Mouse (Mus musculus): ENCODE data around the gene Per2.

Gene Per2

GRCm38 (mm10) chr1:91458223-91458861 is 782 bp downstream of the Per2 start:
- no peak for DNase-seq (ENCODE audit: low read depth, low spot score)

DNA sequence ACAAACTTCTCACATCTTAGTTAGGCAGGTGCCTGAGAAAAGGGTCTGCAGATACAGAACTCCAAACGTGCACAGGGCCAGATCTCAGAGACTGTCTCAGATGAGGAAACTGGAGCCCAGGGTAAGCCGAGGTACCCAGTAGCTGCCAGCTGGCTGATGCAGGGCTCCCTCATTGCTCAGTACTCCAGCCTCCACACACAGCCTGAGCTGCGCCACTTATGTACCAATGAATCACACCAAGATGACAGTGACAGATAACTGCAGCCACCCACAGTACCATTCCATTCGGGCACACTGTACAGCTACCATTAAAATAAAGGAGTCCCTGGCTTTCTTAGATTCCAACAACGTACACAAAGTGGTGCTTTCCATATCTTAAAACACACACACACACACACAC is 1.4 kb downstream of the Per2 start:
- DNase-seq (ENCODE audit: low read depth, low spot score), result no peak

GRCm38 (mm10) chr1:91457116-91457515 is 2.0 kb downstream of the Per2 start:
- no peak for DNase-seq (ENCODE audit: low read depth, low spot score)

- DNase-seq (ENCODE audit: low read depth, low spot score), result no peak
These were observed 2.8 kb downstream of the Per2 start for GRCm38 (mm10) chr1:91456301-91456801.

DNA sequence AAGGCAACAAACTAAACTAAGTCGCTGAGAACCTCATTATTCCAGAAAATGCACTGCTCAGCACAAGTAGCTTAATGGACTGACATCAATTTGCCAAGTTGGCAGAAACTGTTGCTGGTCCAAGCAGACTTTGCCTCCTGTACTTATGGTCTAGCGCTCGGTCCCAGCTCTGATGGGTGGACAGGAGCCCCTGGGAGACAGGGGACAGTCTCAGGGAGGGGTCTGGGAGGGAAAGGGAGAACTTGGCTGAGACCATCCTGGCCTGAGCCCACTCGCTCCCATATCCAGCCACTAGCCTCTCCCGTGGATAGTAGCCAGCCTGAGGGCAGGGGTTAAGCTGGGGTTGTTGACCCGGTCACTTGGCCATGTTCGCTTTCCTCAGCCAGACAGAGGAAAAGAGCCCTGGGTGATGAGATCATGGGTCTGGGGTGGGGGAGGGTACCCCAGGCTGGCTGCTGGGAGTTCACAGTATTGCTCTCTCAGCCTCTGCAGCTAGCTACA is 3.4 kb downstream of the Per2 start:
- DNase-seq (ENCODE audit: low read depth, low spot score), result no peak

DNA sequence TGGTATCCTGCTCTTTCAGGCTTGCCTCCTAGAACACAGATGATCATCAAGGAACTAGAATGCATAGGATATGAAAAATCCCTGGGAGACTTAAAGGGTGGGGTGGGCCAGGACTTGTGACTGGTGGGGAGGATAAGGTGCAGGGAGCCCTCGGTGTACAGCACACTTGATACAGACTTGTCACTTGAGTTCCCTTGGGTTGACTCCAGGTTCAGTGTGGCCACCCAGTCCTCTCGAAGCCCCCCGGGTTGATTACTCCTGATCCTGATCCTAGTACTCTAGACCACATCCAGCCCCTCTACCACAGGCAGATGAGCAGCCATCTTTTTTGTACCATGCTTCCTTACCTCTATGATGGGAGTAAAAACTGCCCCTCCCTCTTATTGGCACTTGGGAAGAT is 4.2 kb downstream of the Per2 start:
- DNase-seq (ENCODE audit: low read depth, low spot score), result no peak

DNA sequence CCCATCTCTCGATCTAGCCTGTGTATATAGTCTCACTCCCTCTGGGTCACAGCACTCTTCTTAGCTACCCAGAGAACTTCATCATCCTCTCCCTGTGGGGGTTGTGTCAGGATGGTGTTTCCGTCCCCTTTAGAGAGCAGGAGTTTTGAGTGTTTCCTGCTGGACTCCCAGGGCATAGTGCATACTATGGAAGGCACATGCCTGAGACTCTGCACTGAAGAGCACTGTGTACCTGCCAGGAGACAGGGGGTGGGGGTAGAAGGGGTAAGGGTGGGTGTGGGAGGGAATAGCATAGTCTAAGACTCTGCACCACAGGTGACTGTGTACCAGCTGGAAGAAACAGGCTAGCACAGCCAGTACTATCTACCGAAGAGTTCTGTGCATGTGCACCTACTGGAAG is 4.8 kb downstream of the Per2 start:
- DNase-seq (ENCODE audit: low read depth, low spot score), result no peak

DNA sequence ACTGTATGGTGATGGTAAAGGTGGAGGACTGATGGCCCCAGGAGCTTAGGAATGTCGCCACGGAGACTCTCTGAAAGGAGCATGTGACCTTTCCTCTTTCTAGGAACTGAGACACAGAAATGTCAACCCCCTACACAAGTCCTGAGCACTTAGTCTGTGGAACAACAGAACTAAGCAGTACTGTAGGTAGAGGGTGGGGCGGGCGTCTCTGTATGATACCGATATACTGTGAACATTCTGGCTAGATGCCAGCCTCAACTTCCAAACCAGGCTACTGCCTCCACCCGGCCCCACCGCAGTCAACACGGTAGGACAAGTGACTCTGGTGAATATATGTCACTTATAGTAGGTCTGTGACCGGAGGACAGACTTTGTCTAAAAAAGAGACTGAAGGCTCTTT is 5.2 kb downstream of the Per2 start:
- no peak for DNase-seq (ENCODE audit: low read depth, low spot score)

DNA sequence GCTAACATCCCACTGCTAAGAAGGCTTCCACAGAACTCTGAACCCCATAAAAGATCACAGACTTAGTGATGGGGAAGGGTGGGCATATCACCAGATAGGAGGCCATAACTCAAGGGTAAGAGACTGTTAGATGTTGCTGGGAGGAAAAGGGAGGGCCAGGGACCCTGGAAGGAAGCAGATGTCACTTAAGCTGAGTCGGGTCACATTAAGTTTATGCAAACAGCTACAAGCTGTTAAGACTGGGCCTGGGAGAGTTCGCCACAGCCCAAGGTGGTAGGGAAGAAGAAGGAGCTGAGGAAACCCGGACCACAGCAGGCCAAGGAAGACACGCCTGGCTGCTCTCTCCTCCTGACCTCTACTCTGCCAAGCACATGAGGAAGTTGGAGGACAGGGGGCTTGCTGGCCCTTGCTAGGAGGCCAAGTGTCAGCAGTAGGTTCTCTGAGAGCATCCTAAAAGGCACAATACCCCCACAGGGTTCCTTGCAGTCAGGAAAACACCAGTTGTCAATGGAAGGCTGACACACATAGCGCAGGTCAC is 7.5 kb downstream of the Per2 start:
- DNase-seq (ENCODE audit: low read depth, low spot score), result no peak

DNA sequence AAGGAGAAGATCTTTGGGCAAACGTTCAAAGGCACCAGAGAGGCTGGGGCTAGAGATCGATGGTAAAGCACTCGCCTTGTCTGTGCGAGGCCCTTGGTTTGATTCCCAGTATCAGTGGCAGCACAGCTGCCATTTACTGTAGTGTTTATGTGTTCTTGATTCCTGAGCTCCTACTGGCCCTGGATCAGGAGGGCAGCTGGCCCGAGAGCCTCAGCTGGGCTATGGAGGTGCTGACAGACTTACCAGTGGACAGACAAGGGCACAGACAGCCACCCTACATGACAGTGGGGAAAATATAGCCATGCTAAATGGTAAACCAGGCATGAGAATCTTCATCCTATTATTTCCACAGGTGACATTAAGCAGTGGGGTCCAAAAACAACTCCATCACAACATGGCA is 8.3 kb downstream of the Per2 start:
- DNase-seq (ENCODE audit: low read depth, low spot score), result no peak

- DNase-seq (ENCODE audit: low read depth, low spot score), result no peak
These were observed 10.4 kb downstream of the Per2 start for GRCm38 (mm10) chr1:91448688-91449087.

DNA sequence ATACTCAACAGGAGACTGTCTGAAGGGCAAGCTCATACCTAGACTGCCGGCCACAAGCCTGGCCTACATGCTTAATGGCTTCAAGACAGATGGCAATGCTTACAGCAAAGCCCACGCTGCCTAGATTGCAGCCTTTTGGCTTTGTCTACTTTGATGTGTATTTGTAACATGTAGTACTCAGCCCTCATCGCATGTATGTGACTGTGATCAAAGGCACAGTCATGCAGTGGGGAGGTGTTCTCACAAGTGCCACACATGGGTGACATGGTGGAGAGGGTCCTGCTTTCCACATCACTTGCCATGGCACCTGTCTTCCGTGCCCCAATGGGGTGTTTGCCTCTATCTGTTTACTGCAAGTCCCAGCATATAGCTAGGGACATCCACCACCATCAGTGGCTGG is 12.6 kb downstream of the Per2 start:
- no peak for DNase-seq (ENCODE audit: low read depth, low spot score)

DNA sequence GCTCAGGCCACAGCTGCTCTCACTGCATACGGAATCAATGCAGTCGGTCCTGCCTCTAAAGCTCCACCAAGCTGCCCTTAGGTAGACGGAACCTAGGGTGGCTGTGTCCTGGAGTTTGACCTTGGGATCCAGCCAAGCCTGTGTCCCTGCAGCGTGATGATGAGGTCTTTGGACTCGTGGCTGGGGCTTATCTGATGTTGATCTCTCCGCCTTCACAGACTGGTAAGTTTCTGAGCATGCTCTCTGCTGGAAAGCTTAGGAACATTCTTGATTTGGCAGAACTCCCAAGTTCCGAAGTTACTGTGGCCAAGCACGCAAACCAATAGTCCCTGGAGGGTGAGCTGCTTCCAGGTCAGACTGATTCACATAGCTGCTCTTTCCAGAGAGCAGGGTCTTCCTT is 13.1 kb downstream of the Per2 start:
- no peak for DNase-seq (ENCODE audit: low read depth, low spot score)

- no peak for DNase-seq (ENCODE audit: low read depth, low spot score)
These were observed 14.0 kb downstream of the Per2 start for GRCm38 (mm10) chr1:91444841-91445830.

DNA sequence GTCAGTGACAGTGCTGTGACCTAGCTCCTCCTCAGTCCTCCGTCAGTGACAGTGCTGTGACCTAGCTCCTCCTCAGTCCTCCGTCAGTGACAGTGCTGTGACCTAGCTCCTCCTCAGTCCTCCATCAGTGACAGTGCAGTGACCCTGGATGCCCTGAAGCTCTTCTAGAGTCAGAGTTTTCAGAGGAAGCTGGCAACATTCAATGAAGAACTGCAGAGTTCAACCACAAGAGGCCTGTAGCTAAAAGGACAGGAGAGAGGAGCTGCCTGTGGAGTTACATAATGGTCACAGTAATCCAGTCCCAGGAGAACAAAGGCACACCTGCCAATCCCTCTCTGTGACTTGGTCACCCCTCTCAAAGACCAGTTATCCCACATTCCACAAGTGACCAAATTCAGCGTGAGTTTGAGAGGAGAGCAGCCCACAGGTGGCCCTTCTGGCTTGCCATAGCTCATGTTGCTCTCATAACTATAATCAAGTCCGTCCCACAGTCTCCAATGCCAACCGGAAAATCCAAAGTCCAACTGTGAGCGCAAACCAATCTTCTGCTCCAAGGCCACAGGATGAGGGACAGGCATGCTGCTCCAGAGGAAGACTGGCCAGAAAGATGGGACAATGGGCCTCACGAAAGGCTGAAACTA is 16.7 kb downstream of the Per2 start:
- no peak for DNase-seq (ENCODE audit: low read depth, low spot score)

- no peak for DNase-seq (ENCODE audit: low read depth, low spot score)
These were observed 17.3 kb downstream of the Per2 start for GRCm38 (mm10) chr1:91441855-91442254.

DNA sequence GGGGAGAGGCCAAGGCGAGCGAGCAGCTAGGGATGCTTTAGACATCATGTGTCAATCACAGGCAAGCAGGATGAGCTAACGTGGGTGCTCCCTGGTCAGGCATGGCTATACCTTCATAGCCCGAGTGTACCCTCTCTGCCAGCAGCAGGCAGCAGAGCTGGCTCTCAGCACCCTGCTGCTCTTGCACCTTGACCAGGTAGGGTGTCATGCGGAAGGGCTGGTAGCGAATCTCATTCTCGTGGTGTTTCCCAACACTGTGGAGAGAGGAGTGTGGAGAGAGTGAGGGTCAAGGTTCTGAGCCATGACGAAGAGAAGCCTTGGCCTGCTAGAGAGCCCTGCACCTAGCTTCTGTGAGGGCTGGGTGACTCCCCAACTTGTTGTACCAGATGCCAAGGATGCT is 19.3 kb downstream of the Per2 start:
- DNase-seq (ENCODE audit: low read depth, low spot score), result no peak

DNA sequence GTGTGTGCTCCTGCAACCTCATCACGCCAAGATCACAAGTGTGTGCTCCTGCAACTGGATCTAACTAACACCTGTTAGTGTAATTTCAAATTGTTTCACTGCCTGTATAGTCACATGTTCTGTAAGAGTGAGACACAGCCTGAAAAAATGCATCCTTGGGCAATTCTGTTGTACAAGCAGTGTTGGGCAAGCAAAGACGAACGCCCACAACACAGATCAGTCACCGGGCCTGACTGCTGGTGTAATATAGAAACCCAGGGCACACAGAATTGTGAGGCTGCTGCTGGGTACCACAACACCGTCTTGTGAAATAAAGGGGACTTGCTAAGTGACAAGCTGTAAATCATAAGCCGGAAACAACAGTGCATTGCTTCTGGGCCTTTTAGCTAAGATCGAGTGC is 21.6 kb downstream of the Per2 start:
- DNase-seq (ENCODE audit: low read depth, low spot score), result no peak

- DNase-seq (ENCODE audit: low read depth, low spot score), result no peak
These were observed 22.1 kb downstream of the Per2 start for GRCm38 (mm10) chr1:91437083-91437400.

DNA sequence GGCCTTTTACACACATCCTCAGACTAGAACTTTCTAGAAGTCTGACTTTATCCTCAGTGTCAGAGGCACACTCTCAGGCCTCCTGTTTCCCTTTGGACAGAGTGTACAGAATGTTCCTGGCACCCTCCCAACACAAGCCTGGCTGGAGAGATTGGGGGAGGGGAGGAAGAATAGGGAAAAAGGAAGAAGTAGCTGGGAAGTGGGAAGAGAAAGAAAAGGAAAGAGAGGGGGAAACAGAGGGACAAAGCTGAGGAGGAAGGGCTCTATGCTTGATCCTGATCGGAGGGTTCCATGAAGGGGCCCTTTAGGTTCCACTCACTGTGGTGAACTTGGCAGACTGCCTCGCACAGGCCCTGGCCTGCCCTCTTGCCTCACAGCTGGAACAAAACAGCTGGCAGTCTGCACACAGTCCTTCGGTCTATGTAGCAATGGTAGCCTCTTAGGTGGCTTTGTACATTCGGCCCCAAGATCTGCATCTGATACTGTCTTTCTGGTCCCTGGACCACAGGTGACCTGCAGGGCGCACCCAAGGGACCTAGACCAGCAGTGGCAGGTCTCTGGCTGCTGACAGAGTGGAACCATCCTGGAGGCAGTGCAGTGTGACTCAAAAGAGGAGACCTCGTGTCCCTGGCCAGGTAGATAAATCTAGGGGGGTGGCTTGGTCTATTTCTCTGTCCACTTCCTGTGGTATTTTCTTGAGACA is 22.6 kb downstream of the Per2 start:
- no peak for DNase-seq (ENCODE audit: low read depth, low spot score)

DNA sequence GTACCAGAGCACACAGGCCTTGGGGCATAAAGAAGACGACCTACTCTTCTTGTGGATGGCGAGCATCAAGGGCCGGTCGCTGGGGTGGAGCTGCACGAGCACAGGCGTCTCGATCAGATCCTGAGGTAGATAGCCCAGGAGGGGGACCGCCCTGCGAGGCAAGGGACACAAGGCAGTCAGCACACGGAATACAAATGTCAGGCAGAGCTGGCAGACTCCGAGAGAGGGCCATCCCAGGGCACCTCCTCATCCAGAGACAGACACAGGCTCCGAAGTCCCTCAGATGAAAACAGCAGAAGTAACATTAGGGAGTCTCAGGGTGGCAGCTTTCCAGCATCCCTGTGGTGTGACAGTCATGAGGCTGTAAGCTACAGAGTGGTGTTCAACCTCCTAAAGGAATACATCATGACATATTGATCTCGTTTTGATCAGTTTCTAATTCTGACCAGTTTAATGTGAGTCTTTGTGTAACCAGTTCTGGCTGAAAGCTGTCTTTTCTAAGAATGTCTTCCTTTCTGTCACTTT is 23.5 kb downstream of the Per2 start:
- DNase-seq (ENCODE audit: low read depth, low spot score), result no peak
